Mouse (Mus musculus) C2C12 (cell line): Measurements from ENCODE around the gene Dnah11.

Experiments
- CEBPB ChIP-seq: IDR thresholded peaks from one replicate; pipeline ENCODE4 v1.6.1; 2011; ENCODE audit warnings: low read depth, mild to moderate bottlenecking, control low read depth, moderate library complexity
- CTCF ChIP-seq: IDR thresholded peaks from one replicate; pipeline ENCODE4 v1.5.1; 2011; ENCODE audit not compliant: control insufficient read depth, insufficient read depth, insufficient read length
- MAX ChIP-seq: IDR thresholded peaks from one replicate; pipeline ENCODE4 v1.6.1; 2011; ENCODE audit warnings: mild to moderate bottlenecking, control low read depth
- MYOD1 ChIP-seq: IDR thresholded peaks from one replicate; pipeline ENCODE4 v1.6.1; 2011; ENCODE audit warnings: low read depth; ENCODE audit not compliant: control insufficient read depth, insufficient read length
- MYOG ChIP-seq: IDR thresholded peaks from one replicate; pipeline ENCODE4 v1.6.1; 2011; ENCODE audit not compliant: control insufficient read depth, insufficient read length; ENCODE audit errors: extremely low read depth
- USF1 ChIP-seq: IDR thresholded peaks from one replicate; pipeline ENCODE4 v1.6.1; 2011; ENCODE audit warnings: low read depth, mild to moderate bottlenecking, control low read depth, moderate library complexity

GRCm38 (mm10) chr12:118112599-118112998 lies 86.2 kb downstream of the Dnah11 start:
- no peak for TF ChIP-seq MAX
- TF ChIP-seq USF1: no peak
- TF ChIP-seq CTCF: no peak
- no peak for TF ChIP-seq CEBPB
- TF ChIP-seq MYOG: no peak
- no peak for TF ChIP-seq MYOD1
